In the genomic region with DNA sequence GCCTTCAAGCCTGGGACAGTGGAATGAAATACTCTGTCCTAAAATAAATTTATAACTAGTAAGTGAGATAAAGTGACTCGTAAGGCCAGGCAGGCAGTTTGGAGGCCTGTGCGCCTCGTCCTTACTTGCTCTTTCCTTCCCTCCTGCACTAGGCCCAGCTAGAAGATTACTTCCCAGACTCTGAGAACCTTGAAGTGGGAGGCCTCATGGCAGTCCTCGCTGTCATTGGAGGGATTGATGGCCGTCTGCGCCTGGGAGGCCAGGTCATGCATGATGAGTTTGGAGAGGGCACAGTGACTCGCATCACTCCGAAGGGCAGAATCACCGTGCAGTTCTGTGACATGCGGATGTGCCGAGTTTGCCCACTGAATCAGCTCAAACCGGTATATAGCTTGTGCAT, we compare ENCODE assay signal across 23 mouse cellular contexts.
DNase-seq lines count a peak whose midpoint lies in the region; ATAC-seq and TF ChIP-seq lines count a peak whose summit lies in the region.
"Had no signal": no experiment of that assay in that cellular context is flagged by ENCODE, and none has a peak within 500 bp of the region (broad histone marks: within the 10 kb centered on the region; RNA-seq: fewer than 3 reads in every experiment).

No protein-coding gene starts in this region.

- H3K4me2 ChIP-seq in kidney, postnatal 0 days (ENCODE audit: low read length): no peak overlapping the region
- H3K4me2 ChIP-seq: embryonic facial prominence, embryonic 13.5 days; forebrain, embryonic 12.5 days; hindbrain, embryonic 12.5 days had no signal

- no peaks in the 10 kb centered on the region for H3K4me1 ChIP-seq in kidney, postnatal 0 days (replicated peaks; ENCODE audit: insufficient read depth, low read length)
- H3K4me1 ChIP-seq: embryonic facial prominence, embryonic 13.5 days; forebrain, embryonic 12.5 days; heart, embryonic 10.5 days; hindbrain, embryonic 12.5 days had no signal

- H3K36me3 ChIP-seq in kidney, postnatal 0 days (ENCODE audit: insufficient read depth, low read length): peaks cover 36% of the 10 kb centered on the region

- no peaks in the 10 kb centered on the region for H3K27me3 ChIP-seq in kidney, postnatal 0 days (ENCODE audit: insufficient read depth, low read length)
- H3K27me3 ChIP-seq: embryonic facial prominence, embryonic 13.5 days; forebrain, embryonic 12.5 days; hindbrain, embryonic 12.5 days had no signal

- peak; percentile 85 for ATAC-seq in kidney, postnatal 0 days (replicated peaks; ENCODE audit: low FRiP score, low read depth)
- ATAC-seq: CD4-positive, CD25-positive, alpha-beta regulatory T cell, adult 4 months; forebrain, embryonic 16.5 days; hindbrain, postnatal 0 days had no signal

- 60% methylated on average over 12 of the region's 12 CpGs for WGBS in kidney, postnatal 0 days

- no peak overlapping the region for H3K27ac ChIP-seq in kidney, postnatal 0 days
- H3K27ac ChIP-seq: embryonic facial prominence, embryonic 13.5 days; forebrain, embryonic 12.5 days; heart, embryonic 10.5 days; hindbrain, embryonic 12.5 days; hindbrain, postnatal 0 days had no signal

- no peak overlapping the region for H3K9ac ChIP-seq in kidney, postnatal 0 days (ENCODE audit: low read depth, low read length)
- H3K9ac ChIP-seq: embryonic facial prominence, embryonic 13.5 days; forebrain, embryonic 12.5 days; hindbrain, embryonic 12.5 days had no signal

- H3K4me3 ChIP-seq in kidney, postnatal 0 days (replicated peaks; ENCODE audit: low read depth, low read length): no peak overlapping the region
- H3K4me3 ChIP-seq: embryonic facial prominence, embryonic 13.5 days; forebrain, embryonic 12.5 days; heart, embryonic 10.5 days; hindbrain, embryonic 12.5 days had no signal

- H3K9me3 ChIP-seq in kidney, postnatal 0 days (replicated peaks; ENCODE audit: low read length): no peaks in the 10 kb centered on the region
- H3K9me3 ChIP-seq: embryonic facial prominence, embryonic 13.5 days; forebrain, embryonic 12.5 days; G1E; heart, embryonic 10.5 days; hindbrain, embryonic 12.5 days had no signal

- no peak for TF ChIP-seq CTCF in kidney, postnatal 0 days (IDR thresholded peaks at IDR 0.05; ENCODE audit: low read depth)

- DNase-seq in adrenal gland, adult (ENCODE audit: inconsistent age in 2 of 2, low spot score in 1 of 2): peak; percentile 28 to 83
- DNase-seq in adrenal gland, postnatal 4 days (ENCODE audit: low spot score in 2 of 2): no peak
- peak; percentile 15 for DNase-seq in kidney, postnatal 0 days (ENCODE audit: low spot score)
- DNase-seq in kidney, postnatal 10 days: no peak
- DNase-seq in adrenal gland, postnatal 14 days: peak; percentile 58
- DNase-seq in ovary, postnatal 14 days (ENCODE audit: low spot score): no peak
- no peak for DNase-seq in left cerebral cortex, adult 8-10 months (ENCODE audit: low spot score in 2 of 2)
- DNase-seq: B cell, adult 2 months; cerebellum, adult 18-20 months; cerebellum, adult 9-11 months; cerebellum, postnatal 36 days; gastrocnemius, postnatal 10 days; heart, adult 18-20 months; heart, postnatal 10 days; heart, postnatal 4 days had no signal

Comparison
In these comparisons a context has a peak if more than half of its experiments do, and no peak if none do; other contexts are left out.
1. DNase-seq: peak in adrenal gland, adult (2 of 2), kidney, postnatal 0 days (single experiment) and adrenal gland, postnatal 14 days (single experiment); none in adrenal gland, postnatal 4 days (0 of 2), kidney, postnatal 10 days (single experiment), ovary, postnatal 14 days (single experiment) and left cerebral cortex, adult 8-10 months (0 of 2).